Mouse (Mus musculus) hindbrain, embryonic 10.5 days (tissue): Measurements from ENCODE around the gene Ctnnal1. TPM values are rescaled to one million over a fixed set of nuclear protein-coding genes. Genes with fewer than 3 reads are reported as not detected.

Experiments
- DNase-seq: peaks from one replicate; pipeline ENCODE4 v3.0.0-alpha.2; 2017; ENCODE audit warnings: low spot score
- H3K27ac ChIP-seq: fragments of 300-500 bp; sonication (generic); 2 replicates; pipeline ENCODE4 v1.5.1; 2016; ENCODE audit warnings: mild to moderate bottlenecking, moderate library complexity
- H3K27me3 ChIP-seq: fragments of 300-500 bp; sonication (generic); 2 replicates; pipeline ENCODE4 v1.6.1; 2016; ENCODE audit warnings: mild to moderate bottlenecking; ENCODE audit not compliant: poor library complexity, insufficient read depth, severe bottlenecking
- H3K36me3 ChIP-seq: fragments of 300-500 bp; sonication (generic); 2 replicates; pipeline ENCODE4 v1.6.1; 2016; ENCODE audit warnings: mild to moderate bottlenecking, moderate library complexity
- H3K4me1 ChIP-seq: fragments of 300-500 bp; sonication (generic); replicated peaks from 2 replicates; pipeline ENCODE4 v1.6.1; 2016; ENCODE audit warnings: mild to moderate bottlenecking
- H3K4me3 ChIP-seq: fragments of 300-500 bp; sonication (generic); 2 replicates; pipeline ENCODE4 v1.5.1; 2016; ENCODE audit warnings: mild to moderate bottlenecking, moderate library complexity
- H3K9me3 ChIP-seq: fragments of 300-500 bp; sonication (generic); 2 replicates; pipeline ENCODE4 v1.6.1; 2016; ENCODE audit warnings: mild to moderate bottlenecking, moderate library complexity
- WGBS: fragments of 180-500 bp; shearing (Covaris S2); methylation state at CpG from one replicate; pipeline ENCODE4 v1.1.7; 2016; 5-methylcytosine and 5-hydroxymethylcytosine counted together
- polyA plus RNA-seq: library from polyadenylated mRNA; unstranded; fragments of >200 nt; fragmentation: Nextera tagmentation; extraction: Ambion mirVana; gene quantifications from 2 replicates; pipeline ENCODE4 v1.2.1, GENCODE M21; 2016

The Ctnnal1 gene
- polyA plus RNA-seq, 1 experiment from 2014 or later = 23.1 TPM

- Histone ChIP-seq H3K27me3 (no peaks in the 10 kb centered on the region), H3K27ac (no peak overlapping the region), H3K9me3 (no peaks in the 10 kb centered on the region), H3K4me3 (no peak overlapping the region), H3K4me1 (no peaks in the 10 kb centered on the region), H3K36me3 (peaks cover 51% of the 10 kb centered on the region)
- 93% methylated on average over 9 of the region's 9 CpGs for WGBS
- no peak for DNase-seq
Measured at GRCm38 (mm10) chr4:56824231-56824630, 40.8 kb downstream of the Ctnnal1 start.

DNA sequence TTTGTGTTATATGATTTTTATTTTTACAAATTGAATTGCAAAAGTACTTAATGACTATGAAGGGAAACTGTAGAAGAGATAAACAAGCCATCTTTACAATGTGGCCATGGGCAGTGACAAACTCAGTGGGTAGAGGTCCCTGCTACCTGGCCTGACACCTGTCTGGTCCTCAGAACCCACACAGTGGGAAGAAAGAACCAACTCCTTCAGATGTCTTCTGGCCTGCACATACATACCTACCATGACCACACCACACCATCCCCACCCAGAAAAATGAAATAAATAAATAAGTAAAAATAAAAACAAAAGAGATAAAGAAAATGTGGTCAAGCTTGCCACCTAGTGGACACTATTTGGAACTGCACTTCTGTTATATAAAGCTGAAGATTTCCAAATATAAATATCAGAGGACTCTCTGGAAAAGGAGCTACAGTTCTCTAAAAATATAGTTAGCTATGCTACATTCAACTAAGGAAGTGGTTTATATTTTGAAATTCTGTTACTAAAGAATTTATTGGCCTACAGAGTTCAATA is 44.9 kb downstream of the Ctnnal1 start:
- no peaks in the 10 kb centered on the region for H3K4me1 ChIP-seq
- no peak for DNase-seq
- no peak overlapping the region for H3K27ac ChIP-seq

GRCm38 (mm10) chr4:56815131-56815530 is 49.9 kb downstream of the Ctnnal1 start:
- H3K4me1 ChIP-seq = no peaks in the 10 kb centered on the region; the same call in 1 of the 2 replicates
- H3K4me3 ChIP-seq = no peak overlapping the region
- no peak for DNase-seq
- no peaks in the 10 kb centered on the region for H3K27me3 ChIP-seq
- 86% methylated on average over 8 of the region's 8 CpGs for WGBS
- no peaks in the 10 kb centered on the region for H3K9me3 ChIP-seq
- H3K27ac ChIP-seq = no peak overlapping the region
- peaks cover 35% of the 10 kb centered on the region for H3K36me3 ChIP-seq

More for the DNA sequence above, 44.9 kb downstream of the Ctnnal1 start:
- Histone ChIP-seq H3K36me3 (peaks cover 37% of the 10 kb centered on the region), H3K4me3 (no peak overlapping the region), H3K27me3 (no peaks in the 10 kb centered on the region), H3K9me3 (no peaks in the 10 kb centered on the region)

GRCm38 (mm10) chr4:56812096-56812495 is 52.9 kb downstream of the Ctnnal1 start:
- no peak for DNase-seq
- H3K4me3 ChIP-seq = no peak overlapping the region
- H3K36me3 ChIP-seq = peaks cover 47% of the 10 kb centered on the region
- no peaks in the 10 kb centered on the region for H3K27me3 ChIP-seq
- no peaks in the 10 kb centered on the region for H3K9me3 ChIP-seq
- H3K4me1 ChIP-seq = no peaks in the 10 kb centered on the region; the same call in 1 of the 2 replicates
- WGBS = 89% methylated on average over 4 of the region's 4 CpGs
- no peak overlapping the region for H3K27ac ChIP-seq

GRCm38 (mm10) chr4:56811642-56812041 is 53.3 kb downstream of the Ctnnal1 start:
- DNase-seq = no peak
- Histone ChIP-seq H3K27ac (no peak overlapping the region), H3K4me1 (no peaks in the 10 kb centered on the region; the same call in 1 of the 2 replicates), H3K4me3 (no peak overlapping the region), H3K36me3 (peaks cover 47% of the 10 kb centered on the region), H3K27me3 (no peaks in the 10 kb centered on the region), H3K9me3 (no peaks in the 10 kb centered on the region)
- 70% methylated on average over 3 of the region's 3 CpGs for WGBS

DNA sequence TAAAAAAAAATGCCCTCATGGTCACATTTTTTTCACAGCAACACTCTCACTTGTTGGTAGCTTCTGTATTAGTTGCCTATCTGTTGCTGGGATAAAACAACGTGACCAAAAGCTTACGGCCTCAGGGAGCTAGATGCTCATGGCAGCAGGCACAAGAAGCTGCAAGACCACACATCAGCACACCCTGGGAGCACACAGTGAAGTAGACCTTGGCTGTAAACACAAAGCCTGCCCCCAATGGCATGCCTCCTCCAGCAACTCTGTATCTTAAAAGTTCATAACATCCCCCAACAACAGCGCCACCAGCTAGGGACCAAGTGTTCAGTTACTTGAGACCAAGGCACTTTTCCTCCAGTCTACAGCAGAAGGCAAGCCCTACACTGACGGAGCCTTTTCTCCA is 55.9 kb downstream of the Ctnnal1 start:
- Histone ChIP-seq H3K4me1 (peaks cover 3% of the 10 kb centered on the region; the same call in 1 of the 2 replicates), H3K36me3 (peaks cover 63% of the 10 kb centered on the region), H3K4me3 (no peak overlapping the region), H3K27me3 (no peaks in the 10 kb centered on the region), H3K27ac (no peak overlapping the region), H3K9me3 (no peaks in the 10 kb centered on the region)
- no peak for DNase-seq
- 80% methylated on average over 4 of the region's 4 CpGs for WGBS

DNA sequence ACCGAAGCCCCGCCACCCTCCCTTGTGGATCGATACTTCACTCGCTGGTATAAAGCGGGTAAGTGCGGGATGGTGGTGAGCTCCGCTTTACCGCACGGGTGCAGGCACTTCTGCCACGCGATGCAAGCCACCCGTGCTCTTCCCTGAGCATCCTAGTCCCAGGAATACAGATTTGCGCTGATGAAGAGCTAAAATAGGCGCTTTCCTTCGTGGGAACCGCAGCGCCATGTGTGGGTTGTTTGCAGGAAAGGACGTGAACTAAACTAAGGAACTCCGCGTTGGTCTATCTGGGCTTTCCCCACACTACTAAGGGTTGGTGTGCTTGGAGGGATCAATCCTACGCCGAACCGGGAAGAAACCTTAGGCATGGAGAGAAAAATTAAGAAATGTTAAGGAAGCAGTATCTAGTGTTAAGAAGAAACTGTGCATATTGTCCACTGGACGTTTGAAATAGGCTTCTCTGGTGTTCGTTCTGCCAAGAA is 62.3 kb downstream of the Ctnnal1 start:
- 3% methylated on average over 25 of the region's 25 CpGs for WGBS
- Histone ChIP-seq H3K27me3 (no peaks in the 10 kb centered on the region), H3K36me3 (peaks cover 67% of the 10 kb centered on the region), H3K9me3 (no peaks in the 10 kb centered on the region), H3K27ac (peak overlapping the region; percentile 95), H3K4me1 (peaks cover 31% of the 10 kb centered on the region), H3K4me3 (peak overlapping the region; percentile 99)
- DNase-seq = no peak

DNA sequence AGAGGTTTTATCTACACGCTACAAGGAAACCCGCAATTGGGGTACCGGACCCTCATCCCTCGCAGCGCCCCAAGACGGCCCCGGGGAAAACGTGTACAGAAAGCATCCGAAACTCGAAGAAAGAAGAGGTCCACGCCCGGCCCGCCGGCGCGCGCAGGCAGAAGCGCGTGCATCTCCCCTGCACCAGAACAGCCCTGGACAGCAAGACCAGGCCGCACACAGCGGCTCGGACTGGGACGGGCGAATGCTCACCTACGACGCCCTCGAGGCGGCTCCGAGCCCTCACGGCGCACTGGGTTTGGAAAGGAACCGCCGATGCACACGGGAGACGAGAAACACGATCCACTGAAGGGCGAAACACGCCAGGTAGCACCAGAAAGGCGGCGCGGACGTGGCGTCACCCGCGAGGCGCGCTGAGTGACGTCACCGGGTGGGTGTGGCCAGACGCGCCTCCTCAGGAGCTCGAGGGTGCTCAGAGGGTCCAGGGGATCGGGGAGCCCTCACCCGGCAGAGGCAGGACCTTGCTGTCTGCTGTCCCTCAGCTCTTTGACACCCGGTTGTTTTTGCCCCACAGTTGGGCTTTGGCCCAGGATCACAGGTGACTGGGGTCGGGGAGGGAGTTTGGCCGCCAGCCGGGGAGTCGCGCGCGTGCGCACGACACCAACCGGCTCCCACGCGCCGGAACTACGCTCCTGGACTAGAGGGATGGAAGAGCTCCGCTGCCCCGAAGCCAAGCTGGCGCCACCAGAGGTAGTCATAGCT is 62.9 kb downstream of the Ctnnal1 start, which contains the start of the genes Elp1 and Fam206a:
TSS of gene Elp1 (minus strand) at position 425 of the 762 bp plus-strand sequence.
TSS of gene Fam206a (plus strand) at position 439 of the 762 bp plus-strand sequence.
- Histone ChIP-seq H3K27ac (peak within 1 kb of the TSS; percentile 95), H3K36me3 (peaks cover 67% of the 10 kb centered on the region), H3K27me3 (no peaks in the 10 kb centered on the region), H3K4me1 (peaks cover 31% of the 10 kb centered on the region), H3K9me3 (no peaks in the 10 kb centered on the region), H3K4me3 (peak within 1 kb of the TSS; percentile 99)
- peak; percentile 95 for DNase-seq
- WGBS = under 1% methylated on average over 72 of the region's 72 CpGs

DNA sequence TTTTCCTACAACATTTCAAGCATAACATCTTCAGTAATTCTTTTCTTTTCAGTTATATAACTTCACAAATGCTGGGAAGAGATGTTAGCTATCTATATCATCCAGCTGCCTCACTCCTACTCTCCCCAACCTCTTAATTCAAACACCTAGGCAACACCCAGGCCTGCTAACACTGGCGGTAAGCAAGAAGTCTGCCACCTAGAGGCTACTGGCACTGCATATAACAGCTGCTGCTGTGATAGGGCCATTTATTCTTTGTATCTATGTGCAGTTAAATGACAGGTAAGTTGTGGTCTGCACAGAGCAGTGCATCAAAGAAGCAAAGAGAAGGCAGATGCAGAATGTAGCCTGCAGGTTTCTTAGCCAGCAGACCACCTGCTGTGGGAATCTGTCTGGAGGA is 73.6 kb downstream of the Ctnnal1 start:
- Histone ChIP-seq H3K27ac (no peak overlapping the region), H3K4me1 (no peaks in the 10 kb centered on the region), H3K9me3 (no peaks in the 10 kb centered on the region), H3K4me3 (no peak overlapping the region), H3K27me3 (no peaks in the 10 kb centered on the region), H3K36me3 (peaks cover 94% of the 10 kb centered on the region)
- no peak for DNase-seq
- WGBS = 51% methylated on average over 1 of the region's 1 CpGs

DNA sequence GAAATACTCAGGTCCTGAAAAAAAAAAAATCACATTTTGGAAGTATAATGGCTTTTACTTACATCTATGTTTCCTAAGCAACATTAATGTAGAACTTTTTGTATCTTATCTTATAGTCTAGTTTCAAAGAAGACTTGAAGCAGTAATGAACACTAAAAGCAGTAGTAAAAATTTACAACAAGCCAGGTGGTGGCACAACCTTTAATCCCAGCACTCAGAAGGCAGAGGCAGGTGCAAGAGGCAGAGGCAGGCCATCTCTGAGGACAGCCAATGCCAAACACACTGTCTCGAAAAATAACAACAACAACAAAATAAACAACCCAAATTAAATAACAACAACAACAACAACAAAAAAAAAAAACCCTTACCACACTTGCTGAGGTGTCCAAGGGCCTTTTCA is 93.9 kb downstream of the Ctnnal1 start:
- no peak overlapping the region for H3K27ac ChIP-seq
- DNase-seq = no peak
- peaks cover 100% of the 10 kb centered on the region for H3K36me3 ChIP-seq
- no peaks in the 10 kb centered on the region for H3K4me1 ChIP-seq
- WGBS = 81% methylated on average over 1 of the region's 1 CpGs
- H3K4me3 ChIP-seq = no peak overlapping the region
- H3K9me3 ChIP-seq = no peaks in the 10 kb centered on the region
- no peaks in the 10 kb centered on the region for H3K27me3 ChIP-seq

DNA sequence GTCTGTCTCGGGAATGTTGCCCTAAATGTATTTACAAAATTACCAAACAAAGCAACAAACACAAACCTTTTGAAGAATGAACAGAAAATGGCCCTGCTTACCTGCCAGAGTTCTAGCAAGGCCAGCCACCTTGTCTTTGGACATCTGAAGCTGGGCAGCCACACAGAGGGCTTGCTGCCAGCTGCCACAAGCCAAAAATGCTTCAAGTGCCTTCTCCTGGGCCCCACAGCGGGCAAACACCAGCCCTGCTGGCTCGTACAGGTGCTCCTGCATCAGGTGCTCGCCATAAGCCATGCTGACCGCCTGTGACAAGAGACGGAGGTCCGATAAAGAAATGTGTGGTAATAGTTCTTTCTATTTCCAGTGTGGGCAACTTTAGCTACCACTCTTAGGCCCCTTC is 96.1 kb downstream of the Ctnnal1 start:
- Histone ChIP-seq H3K4me1 (no peaks in the 10 kb centered on the region), H3K4me3 (no peak overlapping the region), H3K36me3 (peaks cover 100% of the 10 kb centered on the region), H3K27me3 (no peaks in the 10 kb centered on the region), H3K9me3 (no peaks in the 10 kb centered on the region), H3K27ac (no peak overlapping the region)
- WGBS = 93% methylated on average over 7 of the region's 7 CpGs
- DNase-seq = no peak

GRCm38 (mm10) chr4:56767861-56768284 is 97.1 kb downstream of the Ctnnal1 start:
- no peaks in the 10 kb centered on the region for H3K4me1 ChIP-seq
- no peak overlapping the region for H3K4me3 ChIP-seq
- WGBS = 78% methylated on average over 5 of the region's 5 CpGs
- no peak overlapping the region for H3K27ac ChIP-seq
- peaks cover 100% of the 10 kb centered on the region for H3K36me3 ChIP-seq
- H3K27me3 ChIP-seq = no peaks in the 10 kb centered on the region
- DNase-seq = no peak
- no peaks in the 10 kb centered on the region for H3K9me3 ChIP-seq
